Mouse (Mus musculus): ENCODE measurements around the gene Baiap2. TPM values are rescaled to one million over a fixed set of nuclear protein-coding genes. Genes with fewer than 3 reads are reported as not detected.

Baiap2 gene
- total and polyA plus RNA-seq, 2 experiments from 2014 or later, result 31.1 to 42.3 TPM

GRCm38 (mm10) chr11:120040440-120040839 is 97.9 kb downstream of the Baiap2 start:
- H3K27ac ChIP-seq (ENCODE audit: low read depth, low read length), result no peak overlapping the region
- H3K4me3 ChIP-seq (ENCODE audit: low read depth, low read length), result no peak overlapping the region
- H3K4me2 ChIP-seq (ENCODE audit: low read depth), result no peak overlapping the region
- WGBS, result 64% methylated on average over 8 of the region's 8 CpGs
- no peak overlapping the region for H3K9ac ChIP-seq
- DNase-seq (no peak), ATAC-seq (peak; percentile 40; the same call in 1 of the 2 replicates)
- peaks cover 14% of the 10 kb centered on the region; the same call in 1 of the 2 replicates for H3K4me1 ChIP-seq (ENCODE audit: insufficient read depth)
- no peaks in the 10 kb centered on the region for H3K27me3 ChIP-seq (ENCODE audit: insufficient read depth, low read length)
- no peaks in the 10 kb centered on the region for H3K9me3 ChIP-seq (ENCODE audit: low read length)
- no peaks in the 10 kb centered on the region for H3K36me3 ChIP-seq (ENCODE audit: insufficient read depth)
- no peak for TF ChIP-seq CTCF (IDR thresholded peaks at IDR 0.05; ENCODE audit: low read depth)

- Histone ChIP-seq H3K27ac (ENCODE audit: low read depth, low read length) (no peak overlapping the region), H3K27me3 (ENCODE audit: insufficient read depth, low read length) (no peaks in the 10 kb centered on the region), H3K4me2 (ENCODE audit: low read depth) (no peak overlapping the region), H3K9ac (no peak overlapping the region), H3K4me3 (ENCODE audit: low read depth, low read length) (no peak overlapping the region), H3K4me1 (ENCODE audit: insufficient read depth) (peaks cover 14% of the 10 kb centered on the region; the same call in 1 of the 2 replicates), H3K36me3 (ENCODE audit: insufficient read depth) (no peaks in the 10 kb centered on the region), H3K9me3 (ENCODE audit: low read length) (no peaks in the 10 kb centered on the region)
- no peak for DNase-seq
- no peak for ATAC-seq
- TF ChIP-seq CTCF (IDR thresholded peaks at IDR 0.05; ENCODE audit: low read depth), result no peak
- WGBS, result 68% methylated on average over 13 of the region's 13 CpGs
Observed at GRCm38 (mm10) chr11:120041191-120042123, 98.9 kb downstream of the Baiap2 start.

- Histone ChIP-seq H3K36me3 (ENCODE audit: insufficient read depth) (no peaks in the 10 kb centered on the region), H3K4me3 (ENCODE audit: low read depth, low read length) (no peak overlapping the region), H3K9ac (no peak overlapping the region), H3K27ac (ENCODE audit: low read depth, low read length) (no peak overlapping the region), H3K4me1 (ENCODE audit: insufficient read depth) (peaks cover 14% of the 10 kb centered on the region; the same call in 1 of the 2 replicates), H3K9me3 (ENCODE audit: low read length) (no peaks in the 10 kb centered on the region), H3K27me3 (ENCODE audit: insufficient read depth, low read length) (no peaks in the 10 kb centered on the region), H3K4me2 (ENCODE audit: low read depth) (no peak overlapping the region)
- DNase-seq, result no peak
- 84% methylated on average over 7 of the region's 7 CpGs for WGBS
- no peak for ATAC-seq
- TF ChIP-seq CTCF (IDR thresholded peaks at IDR 0.05; ENCODE audit: low read depth), result no peak
Observed at GRCm38 (mm10) chr11:120042141-120042838, 99.7 kb downstream of the Baiap2 start.

GRCm38 (mm10) chr11:120045341-120045740 is 102.8 kb downstream of the Baiap2 start:
- Histone ChIP-seq H3K27ac (ENCODE audit: low read depth, low read length) (peak overlapping the region; percentile 94), H3K4me1 (ENCODE audit: insufficient read depth) (peaks cover 18% of the 10 kb centered on the region), H3K4me3 (ENCODE audit: low read depth, low read length) (peak overlapping the region; percentile 80), H3K27me3 (ENCODE audit: insufficient read depth, low read length) (no peaks in the 10 kb centered on the region), H3K4me2 (ENCODE audit: low read depth) (peak overlapping the region; percentile 90), H3K36me3 (ENCODE audit: insufficient read depth) (no peaks in the 10 kb centered on the region), H3K9me3 (ENCODE audit: low read length) (no peaks in the 10 kb centered on the region), H3K9ac (peak overlapping the region; percentile 98)
- no peak for ATAC-seq
- no peak for DNase-seq
- no peak for TF ChIP-seq CTCF (IDR thresholded peaks at IDR 0.05; ENCODE audit: low read depth)
- WGBS, result 34% methylated on average over 4 of the region's 4 CpGs

GRCm38 (mm10) chr11:120045839-120046552 is 103.4 kb downstream of the Baiap2 start:
- peak overlapping the region; percentile 80 for H3K4me3 ChIP-seq (ENCODE audit: low read depth, low read length)
- H3K9ac ChIP-seq, result peak overlapping the region; percentile 98
- H3K27ac ChIP-seq (ENCODE audit: low read depth, low read length), result peak overlapping the region; percentile 94
- DNase-seq, result peak; percentile 69
- H3K4me2 ChIP-seq (ENCODE audit: low read depth), result peak overlapping the region; percentile 90
- no peak for TF ChIP-seq CTCF (IDR thresholded peaks at IDR 0.05; ENCODE audit: low read depth)
- H3K27me3 ChIP-seq (ENCODE audit: insufficient read depth, low read length), result no peaks in the 10 kb centered on the region
- ATAC-seq, result peak; percentile 18
- WGBS, result 18% methylated on average over 11 of the region's 11 CpGs
- no peaks in the 10 kb centered on the region for H3K9me3 ChIP-seq (ENCODE audit: low read length)
- H3K4me1 ChIP-seq (ENCODE audit: insufficient read depth), result peaks cover 18% of the 10 kb centered on the region
- no peaks in the 10 kb centered on the region for H3K36me3 ChIP-seq (ENCODE audit: insufficient read depth)

- Histone ChIP-seq H3K9ac (peak within 1 kb of the TSS; percentile 98), H3K27me3 (ENCODE audit: insufficient read depth, low read length) (no peaks in the 10 kb centered on the region), H3K4me1 (ENCODE audit: insufficient read depth) (peaks cover 18% of the 10 kb centered on the region), H3K27ac (ENCODE audit: low read depth, low read length) (peak within 1 kb of the TSS; percentile 94), H3K4me2 (ENCODE audit: low read depth) (peak within 1 kb of the TSS; percentile 90), H3K4me3 (ENCODE audit: low read depth, low read length) (peak within 1 kb of the TSS; percentile 80), H3K9me3 (ENCODE audit: low read length) (no peaks in the 10 kb centered on the region), H3K36me3 (ENCODE audit: insufficient read depth) (no peaks in the 10 kb centered on the region)
- ATAC-seq, result peak; percentile 51
- no peak for TF ChIP-seq CTCF (IDR thresholded peaks at IDR 0.05; ENCODE audit: low read depth)
- peak; percentile 66 for DNase-seq
- 2% methylated on average over 42 of the region's 63 CpGs for WGBS
Observed at GRCm38 (mm10) chr11:120046553-120047191, 104.1 kb downstream of the Baiap2 start, which contains the start of gene Aatk. TSS of gene Aatk (minus strand) at chr11:120047167.
